Mouse (Mus musculus): ENCODE measurements around the gene Sspo. TPM values are rescaled to one million over a fixed set of nuclear protein-coding genes. Genes with fewer than 3 reads are reported as not detected.
A peak's percentile ranks its signal among the peaks of the same experiment; 100 is the strongest.

Sspo gene
- polyA plus RNA-seq, 1 experiment from 2014 or later: 0.64 TPM

DNA sequence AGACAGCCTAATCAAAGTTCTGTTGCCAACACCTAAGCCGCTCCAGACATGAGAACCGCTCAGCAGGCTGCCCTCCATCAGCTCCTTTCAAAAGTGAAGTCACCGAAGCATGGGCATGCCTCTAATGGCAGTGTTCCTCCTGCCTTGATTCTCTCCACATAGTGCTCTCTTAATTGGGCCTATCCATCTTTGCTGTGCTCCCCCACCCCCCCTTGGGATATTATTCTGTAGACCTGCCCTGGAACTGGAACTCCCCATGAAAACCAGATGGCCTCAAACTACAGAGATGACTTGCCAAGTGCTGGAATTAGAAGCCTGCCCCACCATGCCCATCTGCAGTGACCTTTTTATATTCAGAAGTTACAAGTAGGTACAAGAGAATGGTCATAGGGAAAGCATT, 24.7 kb upstream of the Sspo start:
- Histone ChIP-seq H3K27ac (no peak overlapping the region), H3K9me3 (no peaks in the 10 kb centered on the region), H3K36me3 (0 out of 2 replicates have a peak, but pooled peaks cover 2% of the 10 kb centered on the region), H3K27me3 (ENCODE audit: insufficient read depth, poor library complexity, severe bottlenecking) (no peaks in the 10 kb centered on the region), H3K4me3 (no peak overlapping the region), H3K4me1 (replicated peaks) (peaks cover 12% of the 10 kb centered on the region)
- DNase-seq (ENCODE audit: low spot score): no peak
- 81% methylated on average over 3 of the region's 3 CpGs for WGBS

DNA sequence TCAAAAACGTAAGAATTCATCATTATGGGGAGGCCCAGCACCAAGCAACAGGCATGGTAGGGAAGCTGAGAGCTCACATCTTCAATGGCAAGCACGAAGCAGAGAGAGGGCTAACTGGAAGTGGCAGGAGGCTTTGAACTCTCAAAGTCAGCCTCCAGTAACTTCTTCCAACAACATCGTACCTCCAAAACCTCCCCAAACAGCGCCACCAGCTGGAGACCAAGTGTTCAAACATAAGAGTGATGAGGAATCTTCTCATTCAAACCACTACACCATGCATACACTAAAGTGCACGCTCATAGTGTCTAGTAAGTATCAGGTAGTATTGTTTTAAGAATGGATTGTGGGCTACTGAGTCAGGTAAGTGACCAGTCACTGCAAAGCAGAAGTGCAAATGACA, 24.0 kb upstream of the Sspo start:
- H3K9me3 ChIP-seq: no peaks in the 10 kb centered on the region
- WGBS: 68% methylated on average over 5 of the region's 5 CpGs

DNA sequence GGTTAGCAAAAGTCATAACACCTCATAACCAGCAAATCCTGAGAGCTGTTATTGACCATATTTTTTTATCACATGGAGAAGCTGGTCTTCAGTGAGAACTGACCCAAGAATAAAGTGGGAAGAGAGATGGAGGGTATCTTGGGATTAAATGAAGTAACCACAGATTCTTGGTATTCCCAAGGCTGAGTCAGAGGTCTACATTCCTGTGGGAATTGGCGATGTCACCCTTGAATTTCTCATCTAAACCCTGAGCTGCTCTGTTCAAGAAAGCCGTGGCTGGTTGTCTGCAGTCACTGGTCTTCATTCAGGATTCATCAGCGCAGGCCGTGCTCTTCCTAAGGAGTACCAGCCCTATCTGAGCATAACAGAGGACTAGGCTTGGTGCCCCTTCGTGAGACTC, 21.1 kb upstream of the Sspo start:
- Histone ChIP-seq H3K4me1 (replicated peaks) (no peaks in the 10 kb centered on the region), H3K36me3 (no peaks in the 10 kb centered on the region), H3K4me3 (no peak overlapping the region), H3K9me3 (no peaks in the 10 kb centered on the region), H3K27me3 (ENCODE audit: insufficient read depth, poor library complexity, severe bottlenecking) (no peaks in the 10 kb centered on the region), H3K27ac (no peak overlapping the region)
- DNase-seq (ENCODE audit: low spot score): no peak
- WGBS: 76% methylated on average over 5 of the region's 5 CpGs

More for the DNA sequence above, 24.0 kb upstream of the Sspo start:
- no peak overlapping the region for H3K4me3 ChIP-seq
- DNase-seq (ENCODE audit: low spot score): no peak
- H3K27me3 ChIP-seq (ENCODE audit: insufficient read depth, poor library complexity, severe bottlenecking): no peaks in the 10 kb centered on the region
- H3K4me1 ChIP-seq (replicated peaks): peaks cover 12% of the 10 kb centered on the region
- no peak overlapping the region for H3K27ac ChIP-seq
- H3K36me3 ChIP-seq: no peaks in the 10 kb centered on the region

DNA sequence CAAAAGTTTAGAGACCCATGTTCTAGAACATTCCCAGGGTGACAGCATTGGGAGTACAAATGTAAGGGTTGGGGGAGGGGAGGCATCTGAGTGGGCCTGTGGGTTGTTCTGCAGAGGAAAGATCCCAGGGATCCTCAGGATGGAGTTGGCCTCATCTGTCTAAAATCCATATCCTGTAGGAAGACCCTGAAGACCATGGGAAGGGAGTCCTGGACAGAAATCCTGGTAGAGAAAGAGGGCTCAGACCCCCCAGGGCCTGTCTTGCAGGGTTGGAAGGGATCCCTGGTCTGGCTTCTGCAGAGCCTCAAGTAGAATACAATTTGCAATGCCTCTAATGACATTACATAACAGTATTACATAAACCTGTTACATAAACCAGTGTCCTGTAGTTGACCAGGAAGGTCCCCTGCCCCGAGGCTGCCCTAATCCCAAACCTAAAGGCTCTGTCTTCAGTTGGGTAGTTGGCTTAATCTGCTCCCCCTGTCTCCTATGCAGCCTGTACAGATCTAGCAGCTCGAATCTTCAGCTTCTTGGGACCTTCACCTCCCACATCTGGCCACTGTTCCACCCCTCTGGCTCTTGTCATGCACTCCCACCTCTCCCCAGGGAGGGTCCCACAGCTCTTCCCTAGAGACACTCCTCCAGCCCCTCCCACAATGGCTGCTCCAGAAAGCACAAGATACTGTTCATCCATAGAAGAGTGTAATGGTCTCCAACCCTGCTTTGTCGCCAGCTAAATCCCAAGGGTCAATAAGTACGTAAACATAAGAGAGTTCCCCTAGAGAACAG, 19.1 kb upstream of the Sspo start:
- Histone ChIP-seq H3K4me3 (no peak overlapping the region), H3K4me1 (replicated peaks) (0 out of 2 replicates have a peak, but pooled peaks cover 8% of the 10 kb centered on the region), H3K27ac (no peak overlapping the region), H3K27me3 (ENCODE audit: insufficient read depth, poor library complexity, severe bottlenecking) (no peaks in the 10 kb centered on the region), H3K36me3 (no peaks in the 10 kb centered on the region), H3K9me3 (no peaks in the 10 kb centered on the region)
- no peak for DNase-seq (ENCODE audit: low spot score)
- 70% methylated on average over 4 of the region's 4 CpGs for WGBS

DNA sequence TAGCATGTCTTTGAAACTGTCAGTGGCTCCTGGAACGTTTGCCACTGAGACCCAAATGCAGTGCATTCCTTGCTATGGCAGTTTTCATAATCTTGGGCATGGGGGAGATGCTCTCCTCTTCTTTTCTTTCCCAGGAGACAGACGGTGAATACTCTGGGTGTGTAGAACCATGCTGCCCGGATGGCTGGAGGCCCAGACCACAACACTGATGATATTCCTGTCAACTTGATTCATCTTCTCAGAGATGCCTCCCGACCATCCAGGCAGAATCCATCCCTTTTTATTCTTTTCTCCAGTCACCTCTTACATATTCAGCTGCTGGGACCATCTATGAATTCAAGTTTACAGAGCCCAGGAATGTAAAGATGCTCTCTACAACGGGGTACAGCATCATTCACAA, 17.3 kb upstream of the Sspo start:
- H3K4me3 ChIP-seq: no peak overlapping the region
- DNase-seq (ENCODE audit: low spot score): no peak
- H3K36me3 ChIP-seq: no peaks in the 10 kb centered on the region
- WGBS: 77% methylated on average over 5 of the region's 5 CpGs
- H3K27ac ChIP-seq: no peak overlapping the region
- H3K27me3 ChIP-seq (ENCODE audit: insufficient read depth, poor library complexity, severe bottlenecking): peaks cover 11% of the 10 kb centered on the region
- H3K9me3 ChIP-seq: no peaks in the 10 kb centered on the region
- H3K4me1 ChIP-seq (replicated peaks): 0 out of 2 replicates have a peak, but pooled peaks cover 8% of the 10 kb centered on the region

DNA sequence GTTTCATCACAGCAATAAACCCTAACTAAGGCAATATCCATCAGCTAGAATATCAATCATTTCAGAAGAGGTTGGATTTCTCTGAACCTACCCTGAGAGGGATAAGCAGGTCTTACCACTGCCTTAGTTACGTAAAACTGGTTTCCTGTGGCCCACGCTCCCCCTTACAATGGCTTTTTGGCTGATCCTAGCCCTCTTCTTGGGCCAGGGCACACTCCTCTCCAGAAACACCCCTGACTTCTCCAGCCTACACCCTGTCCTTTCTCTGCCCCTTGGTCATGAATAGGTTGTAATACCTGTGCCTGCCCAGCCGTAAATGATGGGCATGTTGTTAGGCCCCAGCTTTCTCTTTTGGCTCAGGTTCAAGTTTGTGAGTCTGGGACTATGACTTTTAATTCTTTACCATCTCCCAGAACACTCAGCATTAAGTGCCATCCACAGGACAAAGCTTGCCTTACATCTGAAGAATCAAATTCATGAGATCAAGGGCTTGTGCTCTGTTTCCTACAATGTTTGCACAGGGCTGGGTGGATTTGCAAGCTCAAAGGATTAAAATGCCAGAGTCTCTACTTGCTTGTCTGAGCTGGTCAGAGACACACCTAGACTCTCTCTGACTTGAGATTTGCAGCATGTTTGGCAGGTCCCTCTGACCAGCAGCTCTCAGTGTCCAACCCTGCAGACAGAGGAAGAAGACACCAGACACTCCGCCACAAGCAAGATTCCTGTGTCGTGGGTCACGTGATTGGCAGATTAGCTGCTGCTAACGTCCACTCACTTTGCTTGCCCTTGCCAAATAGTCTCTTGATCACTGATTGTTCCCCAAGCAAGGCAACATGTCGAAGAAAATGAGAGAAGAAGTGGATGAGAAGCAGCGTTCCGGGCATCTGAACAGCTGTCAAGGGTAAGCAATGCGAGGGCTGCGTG, 14.9 kb upstream of the Sspo start:
- WGBS: 74% methylated on average over 12 of the region's 12 CpGs
- DNase-seq (ENCODE audit: low spot score): no peak
- peaks cover 15% of the 10 kb centered on the region for H3K4me1 ChIP-seq (replicated peaks)
- H3K9me3 ChIP-seq: no peaks in the 10 kb centered on the region
- peaks cover 12% of the 10 kb centered on the region for H3K36me3 ChIP-seq
- peaks cover 35% of the 10 kb centered on the region for H3K27me3 ChIP-seq (ENCODE audit: insufficient read depth, poor library complexity, severe bottlenecking)
- no peak overlapping the region for H3K4me3 ChIP-seq
- H3K27ac ChIP-seq: 0 out of 2 replicates have a peak overlapping the region, but pooled peaks have one; percentile 40

DNA sequence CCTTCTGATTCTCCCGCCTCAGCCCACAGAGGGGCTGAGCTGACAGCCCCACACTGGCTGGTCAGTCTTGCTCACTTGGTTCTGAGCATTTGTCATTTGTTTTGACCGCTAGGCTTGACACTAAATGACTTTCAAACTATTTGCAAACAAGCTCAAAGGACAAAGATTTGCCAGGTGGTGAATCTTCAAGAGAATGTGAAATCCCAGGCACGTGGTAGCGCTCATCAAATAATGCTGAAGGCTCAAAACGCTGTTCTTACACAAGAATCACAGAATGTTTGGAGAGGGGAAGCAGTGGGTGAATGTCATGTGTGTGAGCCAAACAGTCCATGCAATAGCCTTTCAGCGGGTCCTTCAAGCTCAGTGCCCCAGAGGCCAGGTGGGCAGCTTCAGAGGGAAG, 13.4 kb upstream of the Sspo start:
- DNase-seq (ENCODE audit: low spot score): no peak
- H3K27me3 ChIP-seq (ENCODE audit: insufficient read depth, poor library complexity, severe bottlenecking): peaks cover 50% of the 10 kb centered on the region
- no peaks in the 10 kb centered on the region for H3K9me3 ChIP-seq
- peaks cover 20% of the 10 kb centered on the region for H3K36me3 ChIP-seq
- H3K4me3 ChIP-seq: no peak overlapping the region
- peaks cover 30% of the 10 kb centered on the region for H3K4me1 ChIP-seq (replicated peaks)
- H3K27ac ChIP-seq: no peak overlapping the region
- 63% methylated on average over 6 of the region's 6 CpGs for WGBS

DNA sequence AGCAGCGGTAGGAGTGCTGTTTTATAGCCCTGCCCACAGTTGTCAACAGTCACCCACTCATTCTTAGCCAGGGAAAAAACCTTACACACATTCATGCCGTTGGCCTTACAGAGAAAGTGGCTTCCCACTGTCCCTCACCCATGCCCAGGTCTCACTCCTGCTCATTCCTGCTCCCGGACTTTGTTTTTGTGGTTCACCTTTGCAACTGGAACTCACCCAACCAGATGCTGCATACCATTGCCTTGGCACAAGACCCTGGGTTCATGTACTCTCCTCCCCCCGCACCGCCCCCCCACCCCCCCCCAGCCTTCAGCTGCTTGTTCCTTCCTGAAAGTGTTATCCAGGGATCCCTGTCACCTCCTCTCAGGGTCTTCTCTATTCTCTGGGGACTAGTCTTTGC, 12.9 kb upstream of the Sspo start:
- Histone ChIP-seq H3K36me3 (peaks cover 20% of the 10 kb centered on the region), H3K4me1 (replicated peaks) (peaks cover 34% of the 10 kb centered on the region), H3K27me3 (ENCODE audit: insufficient read depth, poor library complexity, severe bottlenecking) (peaks cover 55% of the 10 kb centered on the region), H3K4me3 (no peak overlapping the region), H3K27ac (no peak overlapping the region), H3K9me3 (no peaks in the 10 kb centered on the region)
- DNase-seq (ENCODE audit: low spot score): no peak
- WGBS: 66% methylated on average over 5 of the region's 5 CpGs

DNA sequence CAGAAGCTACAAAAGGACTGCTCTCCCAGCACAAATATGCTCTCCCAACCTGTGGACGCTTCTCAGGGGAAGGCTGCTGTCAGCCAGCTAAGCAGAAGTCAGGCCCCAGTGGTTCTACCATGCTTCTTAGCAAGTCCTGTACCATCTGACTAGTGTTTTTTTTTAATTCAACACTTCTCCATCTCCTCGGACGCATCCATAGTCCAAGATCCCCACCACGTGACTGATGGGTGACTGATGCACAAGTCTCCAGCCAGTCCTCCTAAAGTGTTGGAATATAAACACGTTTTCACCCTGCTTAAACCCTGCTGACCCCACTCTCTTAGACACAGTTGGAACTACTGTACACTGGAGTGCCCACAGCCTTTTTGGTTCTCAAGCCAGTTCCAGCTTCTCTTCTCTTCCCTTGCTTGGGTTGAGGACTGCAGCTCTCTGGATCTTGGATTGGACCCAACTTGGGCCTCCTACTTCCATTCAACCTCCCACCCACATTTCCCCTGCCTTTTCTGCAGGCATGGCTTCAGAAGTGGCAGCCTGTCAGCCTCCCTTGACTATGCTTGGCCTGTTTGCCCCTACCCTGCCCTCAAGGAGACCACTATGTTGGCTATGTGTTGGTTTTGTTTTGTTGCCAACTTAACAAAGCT, 12.2 kb upstream of the Sspo start:
- Histone ChIP-seq H3K4me1 (replicated peaks) (peaks cover 41% of the 10 kb centered on the region), H3K4me3 (no peak overlapping the region), H3K27ac (no peak overlapping the region), H3K9me3 (no peaks in the 10 kb centered on the region), H3K27me3 (ENCODE audit: insufficient read depth, poor library complexity, severe bottlenecking) (peaks cover 62% of the 10 kb centered on the region), H3K36me3 (peaks cover 21% of the 10 kb centered on the region)
- whole genome bisulfite sequencing: 89% methylated on average over 5 of the region's 5 CpGs
- DNase-seq (ENCODE audit: low spot score): no peak

DNA sequence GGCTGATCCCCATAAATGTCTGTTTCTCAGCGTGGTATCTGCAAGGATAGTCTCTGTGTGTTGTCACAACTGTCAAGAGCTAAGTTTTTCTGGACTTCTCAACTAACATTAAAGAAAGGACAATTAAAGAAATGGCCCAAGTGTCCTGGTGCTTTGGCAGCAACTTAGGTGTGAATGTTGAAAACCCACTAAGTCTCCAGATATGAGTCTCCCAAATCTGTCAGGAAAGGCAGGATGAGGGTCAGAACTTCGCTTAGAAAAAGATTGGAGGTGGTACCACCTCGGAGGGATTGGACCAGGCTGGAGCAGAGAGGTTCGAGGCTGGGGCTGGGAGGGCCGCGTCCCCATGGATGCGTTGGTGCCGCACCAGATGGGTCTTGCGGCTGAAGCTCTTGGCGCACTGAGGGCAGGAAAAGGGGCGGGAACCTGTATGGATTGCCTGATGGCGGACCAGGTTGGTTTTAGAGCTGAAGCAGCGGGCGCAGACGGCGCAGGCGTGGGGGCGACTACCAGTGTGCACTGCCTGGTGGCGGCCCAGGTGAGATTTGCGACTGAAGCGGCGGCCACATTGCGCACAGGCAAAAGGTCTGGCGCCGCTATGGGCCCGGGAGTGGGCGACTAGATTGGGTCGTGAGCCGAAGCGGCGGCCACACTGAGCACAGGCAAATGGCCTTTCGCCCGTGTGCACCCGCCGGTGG, 10.2 kb upstream of the Sspo start:
- Histone ChIP-seq H3K36me3 (peaks cover 41% of the 10 kb centered on the region), H3K4me3 (peak overlapping the region; percentile 46), H3K4me1 (replicated peaks) (peaks cover 48% of the 10 kb centered on the region), H3K27ac (peak overlapping the region; percentile 57), H3K27me3 (ENCODE audit: insufficient read depth, poor library complexity, severe bottlenecking) (peaks cover 74% of the 10 kb centered on the region), H3K9me3 (peaks cover 10% of the 10 kb centered on the region; the same call in 1 of the 2 replicates)
- peak; percentile 35 for DNase-seq (ENCODE audit: low spot score)
- WGBS: 19% methylated on average over 35 of the region's 35 CpGs

DNA sequence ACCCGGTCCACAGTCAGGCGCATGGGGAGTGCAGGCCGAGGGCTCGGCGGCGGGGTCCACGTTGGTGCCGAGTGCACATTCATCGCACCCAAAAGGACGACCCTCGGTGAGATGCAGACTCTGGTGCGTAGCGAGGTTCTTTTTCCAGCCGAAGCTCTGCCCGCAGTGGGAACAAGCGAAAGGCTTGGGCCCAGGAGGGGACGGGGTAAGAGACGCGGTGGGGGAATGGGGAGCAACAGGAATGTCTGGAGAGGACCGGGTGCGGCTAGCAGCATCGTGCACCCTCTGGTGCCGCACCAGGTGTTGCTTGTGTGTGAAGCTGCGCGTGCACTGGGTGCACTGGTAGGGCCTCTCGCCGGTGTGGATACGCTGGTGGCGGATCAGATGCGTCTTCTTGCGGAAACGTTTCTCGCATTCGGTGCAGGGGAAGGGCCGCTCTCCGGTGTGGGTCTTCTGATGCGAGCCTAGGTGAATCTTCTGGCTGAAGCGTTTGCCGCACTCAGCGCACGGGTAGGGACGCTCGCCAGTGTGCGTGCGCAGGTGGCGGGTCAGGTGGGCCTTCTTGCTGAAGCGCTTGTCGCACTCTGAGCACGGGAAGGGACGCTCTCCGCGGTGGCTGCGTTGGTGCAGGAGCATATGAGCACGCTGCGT, 9.4 kb upstream of the Sspo start:
- H3K27me3 ChIP-seq (ENCODE audit: insufficient read depth, poor library complexity, severe bottlenecking): peaks cover 74% of the 10 kb centered on the region
- peaks cover 47% of the 10 kb centered on the region for H3K4me1 ChIP-seq (replicated peaks)
- H3K4me3 ChIP-seq: peak overlapping the region; percentile 46
- peak overlapping the region; percentile 57 for H3K27ac ChIP-seq
- peaks cover 10% of the 10 kb centered on the region; the same call in 1 of the 2 replicates for H3K9me3 ChIP-seq
- peaks cover 41% of the 10 kb centered on the region for H3K36me3 ChIP-seq
- WGBS: 8% methylated on average over 55 of the region's 55 CpGs
- peak; percentile 42 for DNase-seq (ENCODE audit: low spot score)

DNA sequence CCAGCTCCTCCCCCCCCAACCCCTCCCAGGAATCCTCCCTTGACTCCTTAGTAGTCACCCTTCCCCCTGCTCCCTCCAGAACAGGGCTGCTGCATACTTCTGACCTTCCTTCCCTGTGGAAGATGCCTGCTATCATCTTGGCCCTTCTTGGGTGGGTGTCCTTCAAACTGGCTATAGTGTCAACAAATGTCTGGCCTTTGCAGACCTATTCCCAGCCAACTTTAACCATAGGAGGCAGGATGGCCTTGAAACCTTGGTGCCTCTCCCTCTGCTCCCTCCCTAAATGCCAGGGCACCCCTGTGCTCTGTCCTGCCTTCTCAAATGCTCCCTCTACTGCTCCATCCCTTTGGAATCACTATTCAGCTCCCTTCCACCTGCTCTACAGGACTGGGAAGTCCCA, 8.4 kb upstream of the Sspo start:
- Histone ChIP-seq H3K36me3 (peaks cover 41% of the 10 kb centered on the region), H3K9me3 (peaks cover 10% of the 10 kb centered on the region; the same call in 1 of the 2 replicates), H3K4me3 (no peak overlapping the region), H3K27me3 (ENCODE audit: insufficient read depth, poor library complexity, severe bottlenecking) (peaks cover 74% of the 10 kb centered on the region), H3K27ac (peak overlapping the region; percentile 40; the same call in 1 of the 2 replicates), H3K4me1 (replicated peaks) (peaks cover 53% of the 10 kb centered on the region)
- DNase-seq (ENCODE audit: low spot score): no peak
